Mouse (Mus musculus) lung, adult 18-20 months (tissue): ENCODE data around the gene Agbl4.
A peak's percentile ranks its signal among the peaks of the same experiment; 100 is the strongest.

Experiments used
- DNase-seq, 2 experiments: peaks; one replicate each; pipeline ENCODE4 v3.0.0; 2022; ENCODE audit warnings: mixed read lengths in 2 of 2

The Agbl4 gene

GRCm38 (mm10) chr4:111451283-111451918 lies 1053.9 kb downstream of the Agbl4 start:
- peak; percentile 14 to 27 for DNase-seq

GRCm38 (mm10) chr4:111452192-111452591 lies 1054.7 kb downstream of the Agbl4 start:
- no peak for DNase-seq

GRCm38 (mm10) chr4:111453275-111453674 lies 1055.8 kb downstream of the Agbl4 start:
- no peak for DNase-seq

- DNase-seq, result no peak
Observed at GRCm38 (mm10) chr4:111455621-111456020, 1058.2 kb downstream of the Agbl4 start.

- no peak for DNase-seq
Observed at GRCm38 (mm10) chr4:111457568-111457967, 1060.1 kb downstream of the Agbl4 start.

GRCm38 (mm10) chr4:111467293-111467773 lies 1069.9 kb downstream of the Agbl4 start:
- DNase-seq, result no peak

- DNase-seq, result no peak
Observed at GRCm38 (mm10) chr4:111467796-111468195, 1070.3 kb downstream of the Agbl4 start.

GRCm38 (mm10) chr4:111469847-111470246 lies 1072.4 kb downstream of the Agbl4 start:
- DNase-seq, result no peak

- no peak for DNase-seq
Observed at GRCm38 (mm10) chr4:111471726-111472125, 1074.3 kb downstream of the Agbl4 start.

GRCm38 (mm10) chr4:111472511-111472910 lies 1075.0 kb downstream of the Agbl4 start:
- no peak for DNase-seq

- DNase-seq, result peak; percentile 57 to 74
Observed at GRCm38 (mm10) chr4:111473014-111473413, 1075.6 kb downstream of the Agbl4 start.

GRCm38 (mm10) chr4:111475374-111475971 lies 1078.0 kb downstream of the Agbl4 start:
- DNase-seq, result no peak

GRCm38 (mm10) chr4:111477507-111477906 lies 1080.0 kb downstream of the Agbl4 start:
- DNase-seq, result no peak

- no peak for DNase-seq
Observed at GRCm38 (mm10) chr4:111483499-111483898, 1086.0 kb downstream of the Agbl4 start.

GRCm38 (mm10) chr4:111485189-111485588 lies 1087.7 kb downstream of the Agbl4 start:
- DNase-seq, result no peak

GRCm38 (mm10) chr4:111486187-111486586 lies 1088.7 kb downstream of the Agbl4 start:
- no peak for DNase-seq

- DNase-seq, result no peak
Observed at GRCm38 (mm10) chr4:111487233-111487843, 1089.9 kb downstream of the Agbl4 start.

GRCm38 (mm10) chr4:111493750-111494404 lies 1096.4 kb downstream of the Agbl4 start:
- DNase-seq, result peak in 1 of 2 experiments; percentile 5

- peak; percentile 50 to 62 for DNase-seq
Observed at GRCm38 (mm10) chr4:111495949-111496348, 1098.5 kb downstream of the Agbl4 start.

GRCm38 (mm10) chr4:111498751-111499150 lies 1101.3 kb downstream of the Agbl4 start:
- DNase-seq, result no peak

- no peak for DNase-seq
Observed at GRCm38 (mm10) chr4:111501441-111501840, 1104.0 kb downstream of the Agbl4 start.

- DNase-seq, result no peak
Observed at GRCm38 (mm10) chr4:111502965-111503727, 1105.7 kb downstream of the Agbl4 start.

GRCm38 (mm10) chr4:111504952-111505351 lies 1107.5 kb downstream of the Agbl4 start:
- no peak for DNase-seq
